Mouse (Mus musculus) spleen, adult 18-20 months (tissue): ENCODE data around the gene Gm21738.
"Not testable (repeated sequence)": the region's sequence is repeated elsewhere in the genome, so short reads cannot be mapped to it uniquely, and the experiment has no call there.

Source experiments
- DNase-seq, 2 experiments: peaks; one replicate each; pipeline ENCODE4 v3.0.0; 2022; ENCODE audit warnings: mixed read lengths in 2 of 2

The Gm21738 gene

DNA sequence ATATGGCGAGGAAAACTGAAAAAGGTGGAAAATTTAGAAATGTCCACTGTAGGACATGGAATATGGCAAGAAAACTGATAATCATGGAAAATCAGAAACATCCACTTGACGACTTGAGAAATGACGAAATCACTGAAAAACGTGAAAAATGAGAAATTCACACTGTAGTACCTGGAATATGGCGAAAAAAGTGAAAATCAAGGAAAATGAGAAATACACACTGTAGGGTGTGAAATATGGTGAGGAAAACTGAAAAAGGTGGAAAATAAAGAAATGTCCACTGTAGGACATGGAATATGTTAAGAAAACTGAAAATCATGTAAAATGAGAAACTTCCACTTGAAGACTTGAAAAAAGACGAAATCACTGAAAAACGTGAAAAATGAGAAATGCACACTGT lies at the start of gene Gm21738:
Gene Gm21738 (minus strand): TSS at position 101 of the 400 bp plus-strand sequence.
- not testable (repeated sequence) for DNase-seq

DNA sequence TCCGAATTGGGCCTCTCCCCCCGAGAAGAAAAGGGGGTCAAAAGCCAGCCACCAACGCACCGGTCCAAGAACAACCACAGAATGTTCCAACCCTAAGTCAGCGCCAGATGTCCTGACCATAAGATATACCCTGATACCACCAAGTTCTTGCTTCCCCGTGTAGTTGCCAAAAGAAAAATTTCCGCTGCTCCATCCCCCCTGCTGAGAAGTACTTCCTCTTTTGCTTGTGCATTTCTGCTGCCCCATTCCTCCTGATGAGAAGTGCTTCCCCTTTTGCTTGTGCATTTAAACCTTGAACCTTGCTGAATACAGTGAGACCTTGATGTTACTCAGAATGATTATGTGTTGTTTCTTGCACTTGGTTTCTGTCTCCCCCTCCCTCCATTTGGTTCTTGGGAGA lies 35.0 kb downstream of the Gm21738 start:
- DNase-seq, result not testable (repeated sequence)
